ENCODE assay signal across 28 mouse cellular contexts in the genomic region with DNA sequence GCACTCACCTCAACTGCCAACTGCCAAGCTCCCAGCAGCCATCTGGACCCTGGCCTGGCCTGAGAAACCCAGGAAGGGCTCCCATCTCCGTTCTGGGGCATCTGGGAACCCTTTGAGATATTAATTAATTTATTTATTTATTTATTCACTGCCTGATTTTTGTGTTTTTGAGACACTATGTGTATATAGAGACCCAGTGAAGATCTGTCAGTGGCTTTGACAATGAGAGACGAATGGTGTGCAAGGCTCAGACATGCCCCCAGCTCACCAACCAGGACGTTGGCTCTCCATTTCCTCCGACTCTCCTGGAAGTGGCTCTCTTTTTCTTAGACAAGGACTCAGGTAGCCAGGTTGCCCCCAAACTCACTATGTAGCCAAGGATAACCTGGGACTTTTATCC. TPM values are rescaled to one million over a fixed set of nuclear protein-coding genes. Genes with fewer than 3 reads are reported as not detected.
DNase-seq lines count a peak whose midpoint lies in the region; ATAC-seq and TF ChIP-seq lines count a peak whose summit lies in the region.
"Had no signal": no experiment of that assay in that cellular context is flagged by ENCODE, and none has a peak within 500 bp of the region (broad histone marks: within the 10 kb centered on the region; RNA-seq: fewer than 3 reads in every experiment).

TSS of gene Prss57 (minus strand) at position 101 of the 400 bp plus-strand sequence.

- no peak for TF ChIP-seq CTCF in thymus, adult 2 months (IDR thresholded peaks at IDR 0.05; ENCODE audit: borderline replicate concordance, control insufficient read depth, extremely low read depth, insufficient read depth, low read length, poor library complexity)
- TF ChIP-seq CTCF in bone marrow, adult 2 months (IDR thresholded peaks at IDR 0.05; ENCODE audit: control insufficient read depth, insufficient read depth, low read length), result no peak

- H3K27ac ChIP-seq in kidney, embryonic 15.5 days, result no peak within 1 kb of the TSS
- H3K27ac ChIP-seq in thymus, adult 2 months (ENCODE audit: control insufficient read depth, insufficient read depth, low read length), result peak within 1 kb of the TSS; percentile 87
- peak within 1 kb of the TSS; percentile 59 for H3K27ac ChIP-seq in bone marrow, adult 2 months (ENCODE audit: control insufficient read depth, insufficient read depth, low read depth, low read length, poor library complexity)
- H3K27ac ChIP-seq: gastrocnemius, adult 2 months; heart, adult 2 months; heart, embryonic 10.5 days; hindbrain, embryonic 12.5 days; hindbrain, embryonic 15.5 days had no signal

- no peaks in the 10 kb centered on the region for H3K9me3 ChIP-seq in kidney, embryonic 15.5 days (replicated peaks)
- H3K9me3 ChIP-seq: heart, embryonic 10.5 days; hindbrain, embryonic 12.5 days; hindbrain, embryonic 15.5 days had no signal

- no peaks in the 10 kb centered on the region for H3K36me3 ChIP-seq in kidney, embryonic 15.5 days
- no peaks in the 10 kb centered on the region for H3K36me3 ChIP-seq in thymus, adult 2 months (ENCODE audit: control insufficient read depth, insufficient read depth, low read length)
- H3K36me3 ChIP-seq: G1E; heart, embryonic 10.5 days; hindbrain, embryonic 12.5 days; hindbrain, embryonic 15.5 days had no signal

- peak; percentile 6 for DNase-seq in kidney, postnatal 10 days
- DNase-seq in thymus, adult 2 months, result no peak
- DNase-seq in thymus, adult 18-20 months, result no peak
- no peak for DNase-seq in cerebellum, adult 9-10 months
- DNase-seq: adrenal gland, postnatal 14 days; B cell, adult 2 months; cerebellum, adult 11-12 months; cerebellum, adult 8-10 months; forebrain, postnatal 0 days; gastrocnemius, adult 2 months; gastrocnemius, postnatal 14 days; heart, adult 2 months had no signal

- WGBS in kidney, embryonic 15.5 days, result 88% methylated on average over 4 of the region's 4 CpGs
- WGBS in thymus, adult 2 months, result 63% methylated on average over 4 of the region's 4 CpGs
- WGBS in bone marrow, adult 2 months, result 32% methylated on average over 4 of the region's 4 CpGs

- H3K27me3 ChIP-seq in kidney, embryonic 15.5 days, result no peaks in the 10 kb centered on the region
- H3K27me3 ChIP-seq in thymus, adult 2 months (ENCODE audit: control insufficient read depth, insufficient read depth, low read length), result no peaks in the 10 kb centered on the region
- H3K27me3 ChIP-seq: hindbrain, embryonic 12.5 days; hindbrain, embryonic 15.5 days; Patski had no signal

- TF ChIP-seq POLR2A in thymus, adult 2 months (IDR thresholded peaks at IDR 0.05; ENCODE audit: control insufficient read depth, extremely low read depth, insufficient read depth, low read length, poor library complexity), result no peak
- no peak for TF ChIP-seq POLR2A in bone marrow, adult 2 months (IDR thresholded peaks at IDR 0.05; ENCODE audit: borderline replicate concordance, control insufficient read depth, low read depth, low read length)

- no peak for ATAC-seq in kidney, embryonic 15.5 days (replicated peaks; ENCODE audit: low FRiP score)
- no peak; the same call in 1 of the 2 replicates for ATAC-seq in granulocyte monocyte progenitor cell, adult 5-6 weeks (replicated peaks; ENCODE audit: poor library complexity, severe bottlenecking)
- ATAC-seq: forebrain, embryonic 14.5 days; forebrain, postnatal 0 days; Patski had no signal

- no peak within 1 kb of the TSS for H3K4me2 ChIP-seq in kidney, embryonic 15.5 days
- H3K4me2 ChIP-seq: hindbrain, embryonic 12.5 days; hindbrain, embryonic 15.5 days had no signal

- peaks cover 22% of the 10 kb centered on the region for H3K4me1 ChIP-seq in kidney, embryonic 15.5 days
- peaks cover 52% of the 10 kb centered on the region for H3K4me1 ChIP-seq in thymus, adult 2 months (replicated peaks; ENCODE audit: control insufficient read depth, insufficient read depth, low read length)
- H3K4me1 ChIP-seq in bone marrow, adult 2 months (ENCODE audit: control insufficient read depth, insufficient read depth, low read length), result peaks cover 16% of the 10 kb centered on the region

- H3K9ac ChIP-seq in kidney, embryonic 15.5 days, result no peak within 1 kb of the TSS
- H3K9ac ChIP-seq: forebrain, postnatal 0 days; hindbrain, embryonic 12.5 days; hindbrain, embryonic 15.5 days had no signal

- no peak within 1 kb of the TSS for H3K4me3 ChIP-seq in kidney, embryonic 15.5 days (replicated peaks)
- H3K4me3 ChIP-seq in thymus, adult 2 months (ENCODE audit: control insufficient read depth, insufficient read depth, low read length), result no peak within 1 kb of the TSS
- H3K4me3 ChIP-seq in bone marrow, adult 2 months (replicated peaks; ENCODE audit: control insufficient read depth, low read depth, low read length), result no peak within 1 kb of the TSS
- H3K4me3 ChIP-seq: gastrocnemius, adult 2 months; heart, adult 2 months; heart, embryonic 10.5 days; hindbrain, embryonic 12.5 days; hindbrain, embryonic 15.5 days had no signal

RNA-seq across cellular contexts. Expression of gene Prss57, which starts in this region (rescaled TPM):
- 0.29 TPM in 1 of 2 replicates, not detected in the other for polyA plus RNA-seq in kidney, embryonic 15.5 days (2015; fragmentation: Nextera tagmentation; extraction: Ambion mirVana)
- 23.4 and 30.1 TPM in 2 replicates for polyA plus RNA-seq in thymus, adult 2 months (2012; rRNA removed)
- polyA plus RNA-seq in bone marrow, adult 2 months (2011; ENCODE audit: insufficient read depth, insufficient read length, low replicate concordance, missing spikeins), result 13.1 and 40.0 TPM in 2 replicates
- 172 and 215 TPM in 2 replicates for total RNA-seq in granulocyte monocyte progenitor cell, adult 5-6 weeks (2014; fragmentation: Nextera tagmentation)
- total RNA-seq in granulocyte monocyte progenitor cell, adult 5-6 weeks (2017), result 77.4 and 86.7 TPM in 2 replicates
- total RNA-seq: adrenal gland, adult 18-20 months; adrenal gland, postnatal 14 days; forebrain, postnatal 0 days; gastrocnemius, adult 2 months; gastrocnemius, postnatal 14 days; gastrocnemius, postnatal 4 days; heart, adult 2 months; heart, postnatal 25 days had no signal
- polyA plus RNA-seq: embryonic facial prominence, embryonic 11.5 days; embryonic facial prominence, embryonic 14.5 days; forebrain, embryonic 11.5 days; G1E; heart, embryonic 10.5 days; heart, postnatal 0 days; Patski had no signal

Comparison
In these comparisons a context has a peak if more than half of its experiments do, and no peak if none do; other contexts are left out.
1. RNA of gene Prss57 (polyA plus RNA-seq): 13.1 to 40.0 TPM in bone marrow, adult 2 months and 23.4 to 30.1 TPM in thymus, adult 2 months; 0.29 TPM in kidney, embryonic 15.5 days; every median in the first group is over 10 times any median in the second.